Mouse (Mus musculus) stomach, postnatal 0 days (tissue): ENCODE data around the gene Rcor2. TPM values are rescaled to one million over a fixed set of nuclear protein-coding genes. Genes with fewer than 3 reads are reported as not detected.

Experiments used
- ATAC-seq: fragments of 200-750 bp; cut with Nextera tagmentation; 2 replicates; pipeline ENCODE4 v1.8.0; 2017; ENCODE audit not compliant: low FRiP score, low TSS enrichment
- DNase-seq: peaks from one replicate; pipeline ENCODE4 v3.0.0-alpha.2; 2016; ENCODE audit warnings: low spot score
- H3K27ac ChIP-seq: fragments of 300-500 bp; sonication (generic); replicated peaks from 2 replicates; pipeline ENCODE4 v1.5.1; 2014; ENCODE audit warnings: mild to moderate bottlenecking, control low read depth
- H3K27me3 ChIP-seq: fragments of 300-500 bp; sonication (generic); 2 replicates; pipeline ENCODE4 v1.6.1; 2014; ENCODE audit warnings: low read length; ENCODE audit not compliant: control insufficient read depth, insufficient read depth
- H3K36me3 ChIP-seq: fragments of 300-500 bp; sonication (generic); 2 replicates; pipeline ENCODE4 v1.6.1; 2014; ENCODE audit warnings: low read length, mixed read lengths; ENCODE audit not compliant: control insufficient read depth, insufficient read depth
- H3K4me1 ChIP-seq: fragments of 300-500 bp; sonication (generic); replicated peaks from 2 replicates; pipeline ENCODE4 v1.6.1; 2014; ENCODE audit warnings: antibody characterized with exemption; ENCODE audit not compliant: control insufficient read depth, insufficient read depth
- H3K4me2 ChIP-seq: fragments of 300-500 bp; sonication (generic); replicated peaks from 2 replicates; pipeline ENCODE4 v1.6.1; 2014; ENCODE audit warnings: low read depth, mild to moderate bottlenecking, control low read depth, moderate library complexity
- H3K4me3 ChIP-seq: fragments of 300-500 bp; sonication (generic); 2 replicates; pipeline ENCODE4 v1.5.1; 2014; ENCODE audit warnings: low read depth, low read length, control low read depth
- H3K9ac ChIP-seq: fragments of 300-500 bp; sonication (generic); 2 replicates; pipeline ENCODE4 v1.6.1; 2014; ENCODE audit warnings: mild to moderate bottlenecking, low read length, control low read depth, mixed read lengths
- H3K9me3 ChIP-seq: fragments of 300-500 bp; sonication (generic); 2 replicates; pipeline ENCODE4 v1.6.1; 2016; ENCODE audit warnings: low read length; ENCODE audit not compliant: control insufficient read depth
- CTCF ChIP-seq: IDR thresholded peaks from 2 replicates; pipeline ENCODE4 v1.5.1; 2016; ENCODE audit warnings: antibody characterized with exemption, low read depth, mild to moderate bottlenecking, moderate library complexity
- EP300 ChIP-seq: optimal IDR thresholded peaks from 2 replicates; pipeline ENCODE3; 2016; ENCODE audit warnings: antibody characterized with exemption
- WGBS: fragments of 180-500 bp; shearing (Covaris S2); extraction: QIAGEN DNeasy Blood & Tissue Kit; methylation state at CpG from one replicate; pipeline ENCODE4 v1.1.7; 2014; 5-methylcytosine and 5-hydroxymethylcytosine counted together
- polyA plus RNA-seq: library from polyadenylated mRNA; unstranded; fragments of >200 nt; fragmentation: Nextera tagmentation; extraction: Ambion mirVana; gene quantifications from 2 replicates; pipeline ENCODE4 v1.2.1, GENCODE M21; 2015

The Rcor2 gene
- polyA plus RNA-seq, 1 experiment from 2014 or later: 2.4 TPM

DNA sequence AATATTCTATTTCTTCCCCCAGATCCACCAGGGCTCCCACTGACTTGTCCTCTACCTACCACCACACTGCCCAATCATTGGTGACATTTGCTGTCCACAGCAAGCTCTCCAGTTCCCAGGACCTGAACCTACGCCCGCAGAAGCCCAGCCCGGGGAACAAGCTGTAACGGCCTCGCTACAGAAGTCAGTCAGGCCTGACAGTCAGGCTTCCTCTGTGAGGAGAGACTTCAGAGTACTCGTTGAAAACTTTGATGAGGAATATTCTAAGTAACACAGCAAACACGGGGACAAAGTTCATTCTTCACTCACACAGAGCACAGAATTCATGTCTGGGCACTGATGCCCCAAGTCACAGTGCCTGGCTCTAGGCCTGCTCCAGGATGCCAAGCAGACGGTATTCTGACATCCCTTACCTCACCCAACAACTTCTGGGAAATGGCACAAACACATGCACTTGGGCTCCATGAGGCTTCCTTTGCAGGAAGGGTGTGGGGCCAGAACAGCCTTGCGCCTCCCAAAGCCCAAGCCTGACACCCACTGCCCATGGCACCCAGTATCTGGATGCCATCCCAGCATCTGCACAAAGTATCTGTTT, 41.9 kb upstream of the Rcor2 start:
- no peaks in the 10 kb centered on the region for H3K27me3 ChIP-seq
- H3K9me3 ChIP-seq: no peaks in the 10 kb centered on the region
- no peak for DNase-seq
- 0 out of 2 replicates have a peak overlapping the region, but pooled peaks have one; percentile 24 for H3K27ac ChIP-seq
- WGBS: 75% methylated on average over 9 of the region's 9 CpGs
- no peak overlapping the region for H3K9ac ChIP-seq
- TF ChIP-seq EP300 (no peak), CTCF (no peak)
- no peaks in the 10 kb centered on the region for H3K4me1 ChIP-seq
- no peak for ATAC-seq
- H3K4me3 ChIP-seq: no peak overlapping the region
- no peak overlapping the region for H3K4me2 ChIP-seq
- peaks cover 14% of the 10 kb centered on the region for H3K36me3 ChIP-seq

DNA sequence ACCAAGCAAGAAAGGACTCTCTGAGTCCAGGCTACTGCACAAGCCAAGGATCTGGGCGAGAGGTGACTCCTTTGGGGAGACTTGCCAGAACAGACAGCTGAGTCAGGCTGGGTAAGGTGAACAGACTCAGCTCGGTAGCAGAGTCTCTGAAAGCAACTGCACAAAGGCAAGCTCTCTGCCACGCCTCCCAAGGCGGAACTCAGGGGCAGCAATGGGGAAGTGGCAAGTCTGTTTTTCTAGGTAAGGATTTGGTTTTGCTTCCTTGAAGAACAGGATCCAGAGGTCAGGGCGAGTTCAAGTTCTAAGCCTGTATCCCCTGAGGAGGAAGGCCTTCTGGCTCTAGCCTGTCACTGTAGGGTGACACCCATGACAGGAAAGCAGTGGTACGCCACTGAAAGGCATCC, 40.6 kb upstream of the Rcor2 start:
- no peak overlapping the region for H3K9ac ChIP-seq
- no peaks in the 10 kb centered on the region for H3K27me3 ChIP-seq
- peak overlapping the region; percentile 90 for H3K27ac ChIP-seq
- WGBS: 52% methylated on average over 6 of the region's 6 CpGs
- no peak overlapping the region for H3K4me2 ChIP-seq
- no peaks in the 10 kb centered on the region for H3K4me1 ChIP-seq
- peak; percentile 81 for DNase-seq
- no peaks in the 10 kb centered on the region for H3K9me3 ChIP-seq
- peak; percentile 89 for ATAC-seq
- H3K4me3 ChIP-seq: no peak overlapping the region
- peaks cover 20% of the 10 kb centered on the region for H3K36me3 ChIP-seq
- no peak for TF ChIP-seq CTCF
- no peak for TF ChIP-seq EP300

DNA sequence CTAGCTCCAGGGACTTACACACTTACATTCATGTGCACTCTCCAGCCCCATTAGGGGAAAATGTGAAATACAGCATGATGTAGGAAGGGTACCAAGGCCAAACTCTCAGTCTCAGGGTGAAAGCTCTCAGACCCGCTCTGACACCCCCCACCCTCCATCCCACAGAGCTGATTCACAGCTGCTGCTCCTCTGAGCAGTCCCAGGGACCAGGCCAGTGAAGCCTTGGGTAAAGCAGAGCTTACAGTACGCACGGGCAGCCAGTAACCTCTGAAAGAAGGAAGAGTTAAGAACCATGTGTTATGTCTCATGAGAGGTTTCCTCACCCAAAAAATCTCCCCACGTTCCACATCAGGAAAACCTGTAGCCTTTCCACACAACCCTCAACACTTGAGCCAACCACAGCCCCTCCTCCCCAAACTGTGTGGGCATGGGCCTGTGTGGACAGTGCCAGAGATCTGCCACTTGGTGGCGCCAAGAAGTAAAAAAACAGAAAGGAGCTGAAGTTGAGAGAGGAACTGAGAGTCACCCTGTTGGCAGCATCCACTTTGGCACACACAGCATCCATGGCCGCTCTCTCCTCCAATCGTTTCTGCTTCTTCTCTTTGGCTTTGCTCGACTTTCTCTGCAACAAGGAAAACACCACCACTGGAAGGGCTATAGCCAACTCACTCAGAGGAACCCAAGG, 32.4 kb upstream of the Rcor2 start:
- ATAC-seq: peak; percentile 83
- WGBS: 44% methylated on average over 8 of the region's 8 CpGs
- peak; percentile 68 for DNase-seq
- no peak overlapping the region for H3K9ac ChIP-seq
- no peak overlapping the region for H3K4me2 ChIP-seq
- TF ChIP-seq CTCF (peak; percentile 88), EP300 (no peak)
- H3K9me3 ChIP-seq: no peaks in the 10 kb centered on the region
- H3K27ac ChIP-seq: no peak overlapping the region
- H3K4me3 ChIP-seq: no peak overlapping the region
- peaks cover 14% of the 10 kb centered on the region for H3K36me3 ChIP-seq
- H3K4me1 ChIP-seq: no peaks in the 10 kb centered on the region
- no peaks in the 10 kb centered on the region for H3K27me3 ChIP-seq

DNA sequence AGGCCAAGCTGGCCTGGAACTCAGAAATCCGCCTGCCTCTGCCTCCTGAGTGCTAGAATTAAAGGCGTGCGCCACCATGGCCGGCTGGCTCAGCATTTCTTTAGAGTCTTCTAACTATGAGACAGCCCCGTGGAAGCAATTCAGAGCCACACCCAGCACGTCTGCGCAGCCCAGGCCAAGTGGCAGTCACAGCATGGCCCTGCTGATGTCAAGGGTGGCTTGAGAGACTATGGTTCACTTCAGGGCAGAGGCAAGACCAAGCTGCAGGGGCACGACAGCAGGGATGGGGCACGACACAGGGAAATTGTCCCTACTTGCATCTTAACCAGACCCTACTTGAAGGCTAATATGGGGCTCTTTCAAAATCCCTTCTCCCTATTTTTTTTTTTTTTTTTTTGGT, 31.7 kb upstream of the Rcor2 start:
- TF ChIP-seq EP300 (no peak), CTCF (no peak)
- Histone ChIP-seq H3K9ac (no peak overlapping the region), H3K4me2 (no peak overlapping the region), H3K27ac (no peak overlapping the region), H3K36me3 (peaks cover 10% of the 10 kb centered on the region; the same call in 1 of the 2 replicates), H3K4me1 (peaks cover 5% of the 10 kb centered on the region), H3K4me3 (no peak overlapping the region), H3K27me3 (no peaks in the 10 kb centered on the region), H3K9me3 (no peaks in the 10 kb centered on the region)
- DNase-seq (no peak), ATAC-seq (no peak)
- 88% methylated on average over 9 of the region's 9 CpGs for WGBS

DNA sequence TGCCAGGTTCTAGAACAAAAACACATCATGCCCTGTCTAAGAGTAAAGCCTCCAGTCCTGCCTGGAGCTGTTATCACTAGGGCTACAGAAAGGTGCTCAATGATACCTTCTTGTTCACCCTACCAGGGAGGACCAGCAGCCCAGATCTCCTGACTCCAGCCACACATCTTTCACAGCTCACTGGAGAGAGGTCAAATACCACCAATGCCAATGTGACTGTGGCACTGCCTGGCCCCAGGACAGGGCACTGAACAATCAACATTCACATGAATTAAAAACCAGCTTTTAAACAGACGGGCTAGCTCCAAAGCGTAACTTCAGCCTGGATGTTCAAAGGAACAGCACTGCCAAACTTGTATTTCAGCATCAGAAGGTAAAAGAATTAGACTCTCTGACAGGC, 31.1 kb upstream of the Rcor2 start:
- Histone ChIP-seq H3K27ac (no peak overlapping the region), H3K4me2 (no peak overlapping the region), H3K27me3 (no peaks in the 10 kb centered on the region), H3K9me3 (no peaks in the 10 kb centered on the region), H3K9ac (no peak overlapping the region), H3K36me3 (peaks cover 8% of the 10 kb centered on the region; the same call in 1 of the 2 replicates), H3K4me3 (no peak overlapping the region), H3K4me1 (peaks cover 5% of the 10 kb centered on the region)
- 86% methylated on average over 2 of the region's 2 CpGs for WGBS
- TF ChIP-seq EP300 (no peak), CTCF (no peak)
- DNase-seq: no peak
- no peak for ATAC-seq

DNA sequence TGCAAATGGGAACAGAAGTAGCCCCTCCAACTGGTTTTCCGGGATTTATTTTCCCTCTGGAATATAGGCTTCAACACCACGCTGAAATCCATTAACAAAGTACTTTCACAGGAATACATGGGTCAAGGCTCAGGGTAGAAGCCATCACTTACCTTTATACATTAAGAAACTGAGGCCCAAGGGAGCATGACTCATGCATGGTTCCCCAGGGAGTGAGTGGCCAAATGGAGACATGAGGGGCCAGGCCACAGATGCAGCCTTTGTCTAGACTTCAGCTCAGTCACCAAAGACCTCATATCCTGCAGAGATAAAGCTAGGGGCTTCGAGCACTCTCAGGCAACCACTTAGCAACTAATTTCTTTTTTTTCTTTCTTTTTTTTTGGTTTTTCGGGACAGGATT, 30.4 kb upstream of the Rcor2 start:
- no peaks in the 10 kb centered on the region for H3K9me3 ChIP-seq
- peaks cover 5% of the 10 kb centered on the region; the same call in 1 of the 2 replicates for H3K36me3 ChIP-seq
- no peak overlapping the region for H3K9ac ChIP-seq
- no peaks in the 10 kb centered on the region for H3K27me3 ChIP-seq
- DNase-seq (no peak), ATAC-seq (no peak)
- H3K4me2 ChIP-seq: no peak overlapping the region
- 94% methylated on average over 4 of the region's 4 CpGs for WGBS
- no peak overlapping the region for H3K4me3 ChIP-seq
- H3K4me1 ChIP-seq: peaks cover 5% of the 10 kb centered on the region
- no peak overlapping the region for H3K27ac ChIP-seq
- TF ChIP-seq CTCF (no peak), EP300 (no peak)
